Mouse (Mus musculus): ENCODE results near the gene Pzp.

DNA sequence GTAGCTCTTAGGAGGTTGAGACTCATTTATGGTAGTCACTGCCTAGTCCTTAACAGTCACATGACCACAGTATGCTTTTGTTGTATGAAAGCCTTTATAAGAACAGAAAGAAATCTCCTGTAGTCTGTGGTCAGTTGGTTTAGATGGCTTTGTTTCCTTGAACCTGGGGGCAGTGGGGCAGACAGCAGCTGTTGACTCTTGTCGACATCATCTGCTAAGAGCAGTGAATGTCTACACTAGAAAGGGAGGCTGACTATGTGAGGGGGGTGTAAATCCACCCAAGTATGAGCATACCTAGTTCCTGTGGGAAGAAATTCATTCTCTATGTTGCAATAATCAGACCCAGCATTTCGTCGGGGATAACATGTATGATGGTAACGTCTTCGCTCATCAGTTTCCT lies 79.5 kb downstream of the Pzp start:
- TF ChIP-seq POLR2A (IDR thresholded peaks at IDR 0.05; ENCODE audit: borderline replicate concordance, extremely low read depth, insufficient read depth, insufficient read length, poor library complexity, severe bottlenecking) (no peak), CTCF (IDR thresholded peaks at IDR 0.05; ENCODE audit: borderline replicate concordance, extremely low read depth, insufficient read depth, insufficient read length) (no peak)
